In genomic region chr9:110525737-110526136, GRCm38 (mm10) we compare ENCODE assay signal across 14 mouse cellular contexts. TPM values are rescaled to one million over a fixed set of nuclear protein-coding genes. Genes with fewer than 3 reads are reported as not detected.
DNase-seq lines count a peak whose midpoint lies in the region; ATAC-seq and TF ChIP-seq lines count a peak whose summit lies in the region.
"Had no signal": no experiment of that assay in that cellular context is flagged by ENCODE, and none has a peak within 500 bp of the region (broad histone marks: within the 10 kb centered on the region; RNA-seq: fewer than 3 reads in every experiment).

No protein-coding gene starts in this region.

- peaks cover 5% of the 10 kb centered on the region for H3K4me1 ChIP-seq in bone marrow, adult 2 months (ENCODE audit: control insufficient read depth, insufficient read depth, low read length)
- peaks cover 2% of the 10 kb centered on the region; the same call in 1 of the 2 replicates for H3K4me1 ChIP-seq in lung, adult 2 months (ENCODE audit: control insufficient read depth, insufficient read depth, low read length)
- no peaks in the 10 kb centered on the region for H3K4me1 ChIP-seq in hindbrain, embryonic 11.5 days (replicated peaks; ENCODE audit: control insufficient read depth, insufficient read depth, low read length)
- H3K4me1 ChIP-seq: embryonic facial prominence, embryonic 10.5 days; midbrain, embryonic 13.5 days had no signal

- no peak overlapping the region for H3K9ac ChIP-seq in hindbrain, embryonic 11.5 days (ENCODE audit: low read depth, low read length)
- H3K9ac ChIP-seq: lung, embryonic 14.5 days; midbrain, embryonic 13.5 days had no signal

- no peak for TF ChIP-seq CTCF in bone marrow, adult 2 months (IDR thresholded peaks at IDR 0.05; ENCODE audit: control insufficient read depth, insufficient read depth, low read length)
- TF ChIP-seq CTCF in lung, adult 2 months (IDR thresholded peaks at IDR 0.05; ENCODE audit: insufficient read depth, low read length) = no peak

- no peak overlapping the region for H3K4me3 ChIP-seq in bone marrow, adult 2 months (replicated peaks; ENCODE audit: control insufficient read depth, low read depth, low read length)
- H3K4me3 ChIP-seq in lung, adult 2 months (replicated peaks; ENCODE audit: extremely low read depth, low read depth, low read length) = no peak overlapping the region
- no peak overlapping the region for H3K4me3 ChIP-seq in hindbrain, embryonic 11.5 days (ENCODE audit: low read depth, low read length)
- H3K4me3 ChIP-seq: embryonic facial prominence, embryonic 10.5 days; midbrain, embryonic 13.5 days had no signal

- no peak overlapping the region for H3K4me2 ChIP-seq in hindbrain, embryonic 11.5 days (replicated peaks; ENCODE audit: low read depth, low read length)
- H3K4me2 ChIP-seq: lung, embryonic 14.5 days; midbrain, embryonic 13.5 days had no signal

- TF ChIP-seq POLR2A in bone marrow, adult 2 months (IDR thresholded peaks at IDR 0.05; ENCODE audit: borderline replicate concordance, control insufficient read depth, low read depth, low read length) = no peak
- no peak for TF ChIP-seq POLR2A in lung, adult 2 months (IDR thresholded peaks at IDR 0.05; ENCODE audit: borderline replicate concordance, extremely low read depth, low read depth, low read length)

- no peaks in the 10 kb centered on the region for H3K36me3 ChIP-seq in hindbrain, embryonic 11.5 days (ENCODE audit: control insufficient read depth, insufficient read depth, low read length)
- H3K36me3 ChIP-seq: embryonic facial prominence, embryonic 10.5 days; midbrain, embryonic 13.5 days had no signal

- H3K27me3 ChIP-seq in hindbrain, embryonic 11.5 days (ENCODE audit: control insufficient read depth, insufficient read depth, low read length) = no peaks in the 10 kb centered on the region
- H3K27me3 ChIP-seq: midbrain, embryonic 13.5 days had no signal

- WGBS in bone marrow, adult 2 months = 5% methylated on average over 2 of the region's 2 CpGs
- WGBS in lung, adult 2 months = 34% methylated on average over 2 of the region's 2 CpGs
- 56% methylated on average over 2 of the region's 2 CpGs for whole genome bisulfite sequencing in hindbrain, embryonic 11.5 days

- peak overlapping the region; percentile 37; the same call in 1 of the 2 replicates for H3K27ac ChIP-seq in bone marrow, adult 2 months (ENCODE audit: control insufficient read depth, insufficient read depth, low read depth, low read length, poor library complexity)
- no peak overlapping the region for H3K27ac ChIP-seq in hindbrain, embryonic 11.5 days (ENCODE audit: low read depth, low read length)
- H3K27ac ChIP-seq: embryonic facial prominence, embryonic 10.5 days; midbrain, embryonic 13.5 days had no signal

- peak; percentile 43 for DNase-seq in 416B (ENCODE audit: low read depth)
- peak; percentile 22 for DNase-seq in lung, adult 2 months
- DNase-seq in hindbrain, embryonic 11.5 days (ENCODE audit: low spot score) = no peak
- no peak for DNase-seq in heart, postnatal 36 days
- no peak for DNase-seq in spleen, adult 12 weeks (ENCODE audit: low spot score)
- DNase-seq: cerebellum, adult 2 months; kidney, adult 9 months; lung, embryonic 14.5 days; right cerebral cortex, postnatal 4 days had no signal

- intact Hi-C loops in heart, postnatal 36 days (cut with DNase I) = no loop called here

- ATAC-seq in neutrophil, adult 5-6 weeks (ENCODE audit: extremely low read depth, insufficient number of reproducible peaks, low FRiP score, poor library complexity, severe bottlenecking) = peak; percentile 71
- no peak for ATAC-seq in hindbrain, embryonic 11.5 days (ENCODE audit: low FRiP score)
- ATAC-seq: hindbrain, embryonic 16.5 days; midbrain, embryonic 13.5 days had no signal

- no peaks in the 10 kb centered on the region for H3K9me3 ChIP-seq in hindbrain, embryonic 11.5 days (ENCODE audit: control insufficient read depth, low read length)
- H3K9me3 ChIP-seq: embryonic facial prominence, embryonic 10.5 days; midbrain, embryonic 13.5 days had no signal

RNA-seq across cellular contexts. Expression of gene Setd2, which starts 6.7 kb away (rescaled TPM):
- polyA plus RNA-seq in bone marrow, adult 2 months (2011; ENCODE audit: insufficient read depth, insufficient read length, low replicate concordance, missing spikeins) = 39.4 and 65.9 TPM in 2 replicates
- 34.6 and 42.6 TPM in 2 replicates for polyA plus RNA-seq in lung, adult 2 months (2012; rRNA removed)
- total RNA-seq in neutrophil, adult 5-6 weeks (2017) = 381 and 399 TPM in 2 replicates
- polyA plus RNA-seq in hindbrain, embryonic 11.5 days (2014; fragmentation: Nextera tagmentation; extraction: Ambion mirVana) = 48.3 and 60.9 TPM in 2 replicates
- 10 to 100 TPM; 43.3 to 44.3 TPM for total RNA-seq in heart, postnatal 36 days (2021)

RNA-seq across cellular contexts. Expression of gene Kif9, which starts 49.0 kb away (rescaled TPM):
- not detected in 2 replicates for polyA plus RNA-seq in bone marrow, adult 2 months (2011; ENCODE audit: insufficient read depth, insufficient read length, low replicate concordance, missing spikeins)
- 2.9 and 5.8 TPM in 2 replicates for polyA plus RNA-seq in lung, adult 2 months (2012; rRNA removed)
- 5.1 and 5.4 TPM in 2 replicates for total RNA-seq in neutrophil, adult 5-6 weeks (2017)
- 3.3 and 3.9 TPM in 2 replicates for polyA plus RNA-seq in hindbrain, embryonic 11.5 days (2014; fragmentation: Nextera tagmentation; extraction: Ambion mirVana)
- total RNA-seq in heart, postnatal 36 days (2021) = under 1 TPM; 0.24 to 0.36 TPM

RNA-seq across cellular contexts. Expression of gene Klhl18, which starts 49.2 kb away (rescaled TPM):
- 6.2 and 18.4 TPM in 2 replicates for polyA plus RNA-seq in bone marrow, adult 2 months (2011; ENCODE audit: insufficient read depth, insufficient read length, low replicate concordance, missing spikeins)
- polyA plus RNA-seq in lung, adult 2 months (2012; rRNA removed) = 19.2 and 21.1 TPM in 2 replicates
- 41.9 and 42.6 TPM in 2 replicates for total RNA-seq in neutrophil, adult 5-6 weeks (2017)
- polyA plus RNA-seq in hindbrain, embryonic 11.5 days (2014; fragmentation: Nextera tagmentation; extraction: Ambion mirVana) = 9.2 and 9.7 TPM in 2 replicates
- total RNA-seq in heart, postnatal 36 days (2021) = 10 to 100 TPM; 11.8 to 12.8 TPM

Comparison
In these comparisons a context has a peak if more than half of its experiments do, and no peak if none do; other contexts are left out.
1. DNase-seq: peak in 416B (single experiment) and lung, adult 2 months (single experiment); none in hindbrain, embryonic 11.5 days (single experiment), heart, postnatal 36 days (0 of 2) and spleen, adult 12 weeks (single experiment).